Mouse (Mus musculus) liver, postnatal 0 days (tissue): ENCODE measurements around the gene Pxylp1. TPM values are rescaled to one million over a fixed set of nuclear protein-coding genes. Genes with fewer than 3 reads are reported as not detected.

ENCODE experiments used
- ATAC-seq: fragments of 200-750 bp; cut with Nextera tagmentation; 2 replicates; pipeline ENCODE4 v1.8.0; 2017; ENCODE audit warnings: mild to moderate bottlenecking, moderate library complexity
- DNase-seq: peaks from one replicate; pipeline ENCODE4 v3.0.0-alpha.2; 2016
- H3K27ac ChIP-seq: fragments of 300-500 bp; sonication (generic); 2 replicates; pipeline ENCODE4 v1.5.1; 2014; ENCODE audit warnings: antibody characterized with exemption, moderate library complexity, mild to moderate bottlenecking, low read depth
- H3K27me3 ChIP-seq: fragments of 300-500 bp; sonication (generic); 2 replicates; pipeline ENCODE4 v1.6.1; 2014; ENCODE audit warnings: low read length, control low read depth, mixed read lengths; ENCODE audit not compliant: insufficient read depth
- H3K36me3 ChIP-seq: fragments of 300-500 bp; sonication (generic); replicated peaks from 2 replicates; pipeline ENCODE4 v1.6.1; 2014; ENCODE audit warnings: mild to moderate bottlenecking, control low read depth, low read length, moderate library complexity, mixed read lengths; ENCODE audit not compliant: insufficient read depth
- H3K4me1 ChIP-seq: fragments of 300-500 bp; sonication (generic); 2 replicates; pipeline ENCODE4 v1.6.1; 2014; ENCODE audit warnings: antibody characterized with exemption, mild to moderate bottlenecking, control low read depth; ENCODE audit not compliant: insufficient read depth
- H3K4me2 ChIP-seq: fragments of 300-500 bp; sonication (generic); 2 replicates; pipeline ENCODE4 v1.6.1; 2014; ENCODE audit warnings: low read depth, mild to moderate bottlenecking, low read length, moderate library complexity, mixed read lengths
- H3K4me3 ChIP-seq: fragments of 300-500 bp; sonication (generic); 2 replicates; pipeline ENCODE4 v1.5.1; 2014; ENCODE audit warnings: low read depth, low read length
- H3K9ac ChIP-seq: fragments of 300-500 bp; sonication (generic); replicated peaks from 2 replicates; pipeline ENCODE4 v1.6.1; 2014; ENCODE audit warnings: mild to moderate bottlenecking, moderate library complexity
- H3K9me3 ChIP-seq: fragments of 300-500 bp; sonication (generic); 2 replicates; pipeline ENCODE4 v1.6.1; 2016; ENCODE audit warnings: mild to moderate bottlenecking, control low read depth, low read length, mixed read lengths
- CTCF ChIP-seq: sonication (generic); IDR thresholded peaks from 2 replicates; pipeline ENCODE4 v1.5.1; 2016; ENCODE audit warnings: antibody characterized with exemption, low read depth
- EP300 ChIP-seq: IDR thresholded peaks from 2 replicates; pipeline ENCODE4 v1.6.1; 2016; ENCODE audit warnings: antibody characterized with exemption, low read depth, mild to moderate bottlenecking
- WGBS: fragments of 180-500 bp; shearing (Covaris S2); extraction: QIAGEN DNeasy Blood & Tissue Kit; methylation state at CpG from one replicate; pipeline ENCODE4 v1.1.7; 2014; ENCODE audit not compliant: insufficient replicate concordance; 5-methylcytosine and 5-hydroxymethylcytosine counted together
- polyA plus RNA-seq: library from polyadenylated mRNA; unstranded; fragments of >200 nt; fragmentation: Nextera tagmentation; extraction: Ambion mirVana; gene quantifications from 2 replicates; pipeline ENCODE4 v1.2.1, GENCODE M21; 2015

Gene Pxylp1
- polyA plus RNA-seq, 1 experiment from 2014 or later: 5.3 TPM

- H3K9ac ChIP-seq: no peak overlapping the region
- H3K4me3 ChIP-seq: no peak overlapping the region
- ATAC-seq: no peak
- no peaks in the 10 kb centered on the region for H3K4me1 ChIP-seq
- no peak overlapping the region for H3K27ac ChIP-seq
- no peaks in the 10 kb centered on the region for H3K27me3 ChIP-seq
- H3K9me3 ChIP-seq: no peaks in the 10 kb centered on the region
- no peak for DNase-seq
- WGBS: 59% methylated on average over 6 of the region's 6 CpGs
- no peak overlapping the region for H3K4me2 ChIP-seq
- no peaks in the 10 kb centered on the region for H3K36me3 ChIP-seq
- TF ChIP-seq EP300 (no peak), CTCF (no peak)
These were observed 57.0 kb downstream of the Pxylp1 start for GRCm38 (mm10) chr9:96835374-96835921.

DNA sequence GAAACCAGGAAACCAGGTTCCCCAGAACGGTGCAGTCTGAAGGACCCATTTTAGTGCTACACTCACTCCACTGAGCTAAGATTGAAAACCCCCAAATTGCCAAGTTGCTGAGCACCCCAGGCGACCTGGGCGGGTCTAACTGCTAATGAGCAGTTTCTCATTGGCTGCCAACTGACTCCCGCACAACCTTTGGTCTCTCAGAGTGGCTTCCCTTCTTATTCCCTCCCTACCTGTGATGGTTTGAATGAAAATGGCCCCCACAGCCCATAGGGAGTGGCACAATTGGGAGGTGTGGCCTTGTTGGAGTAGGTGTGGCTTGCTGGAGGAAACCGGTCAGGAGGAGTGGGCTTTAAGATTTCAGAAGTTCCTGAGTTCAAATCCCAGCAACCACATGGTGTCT lies 58.9 kb downstream of the Pxylp1 start:
- no peaks in the 10 kb centered on the region for H3K4me1 ChIP-seq
- H3K9me3 ChIP-seq: no peaks in the 10 kb centered on the region
- no peak for TF ChIP-seq EP300
- TF ChIP-seq CTCF: no peak
- H3K36me3 ChIP-seq: no peaks in the 10 kb centered on the region; the same call in 1 of the 2 replicates
- H3K4me2 ChIP-seq: no peak overlapping the region
- DNase-seq: no peak
- no peak overlapping the region for H3K27ac ChIP-seq
- ATAC-seq: no peak
- H3K4me3 ChIP-seq: no peak overlapping the region
- WGBS: 83% methylated on average over 5 of the region's 5 CpGs
- H3K27me3 ChIP-seq: no peaks in the 10 kb centered on the region
- H3K9ac ChIP-seq: no peak overlapping the region

- H3K4me2 ChIP-seq: no peak overlapping the region
- no peaks in the 10 kb centered on the region for H3K9me3 ChIP-seq
- ATAC-seq: no peak
- 83% methylated on average over 4 of the region's 4 CpGs for WGBS
- no peaks in the 10 kb centered on the region; the same call in 1 of the 2 replicates for H3K36me3 ChIP-seq
- DNase-seq: no peak
- H3K27me3 ChIP-seq: no peaks in the 10 kb centered on the region
- no peak overlapping the region for H3K9ac ChIP-seq
- no peak overlapping the region for H3K4me3 ChIP-seq
- TF ChIP-seq CTCF (no peak), EP300 (no peak)
- no peak overlapping the region for H3K27ac ChIP-seq
- no peaks in the 10 kb centered on the region for H3K4me1 ChIP-seq
These were observed 60.0 kb downstream of the Pxylp1 start for GRCm38 (mm10) chr9:96832516-96832915.

- ATAC-seq: no peak
- Histone ChIP-seq H3K9ac (no peak overlapping the region), H3K27me3 (no peaks in the 10 kb centered on the region), H3K9me3 (no peaks in the 10 kb centered on the region), H3K4me3 (no peak overlapping the region), H3K4me2 (no peak overlapping the region), H3K27ac (no peak overlapping the region), H3K4me1 (no peaks in the 10 kb centered on the region), H3K36me3 (no peaks in the 10 kb centered on the region; the same call in 1 of the 2 replicates)
- WGBS: 80% methylated on average over 17 of the region's 17 CpGs
- TF ChIP-seq EP300 (no peak), CTCF (no peak)
- DNase-seq: no peak
These were observed 61.6 kb downstream of the Pxylp1 start for GRCm38 (mm10) chr9:96830856-96831359.

DNA sequence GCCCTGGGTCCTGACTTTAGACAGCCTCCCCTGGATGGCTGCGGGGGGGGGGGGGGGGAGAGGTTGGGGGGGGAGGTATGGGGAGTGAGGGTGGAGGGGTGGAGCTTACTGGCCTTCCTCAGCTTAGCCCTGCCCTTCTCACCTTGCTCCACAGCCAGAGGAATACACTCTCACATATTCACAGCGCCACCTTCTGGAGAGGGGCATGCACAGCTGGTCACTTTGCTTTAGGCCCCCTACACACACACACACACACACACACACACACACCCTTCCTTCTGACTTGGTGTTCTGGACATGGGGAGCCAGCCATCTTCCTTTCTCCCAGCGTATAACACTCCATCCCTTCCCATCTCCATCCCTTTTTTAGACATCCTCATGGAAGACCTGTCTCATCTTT lies 62.8 kb downstream of the Pxylp1 start:
- 87% methylated on average over 2 of the region's 3 CpGs for WGBS

GRCm38 (mm10) chr9:96828071-96828470 lies 64.4 kb downstream of the Pxylp1 start:
- 59% methylated on average over 2 of the region's 2 CpGs for WGBS
- Histone ChIP-seq H3K9ac (no peak overlapping the region), H3K9me3 (no peaks in the 10 kb centered on the region), H3K36me3 (peaks cover 5% of the 10 kb centered on the region; the same call in 1 of the 2 replicates), H3K4me2 (no peak overlapping the region), H3K4me3 (no peak overlapping the region), H3K27me3 (no peaks in the 10 kb centered on the region), H3K27ac (no peak overlapping the region), H3K4me1 (no peaks in the 10 kb centered on the region)
- TF ChIP-seq EP300 (no peak), CTCF (no peak)
- DNase-seq (no peak), ATAC-seq (no peak)

More for the DNA sequence above, 62.8 kb downstream of the Pxylp1 start:
- H3K27me3 ChIP-seq: no peaks in the 10 kb centered on the region
- no peak overlapping the region for H3K4me3 ChIP-seq
- no peak overlapping the region for H3K27ac ChIP-seq
- H3K36me3 ChIP-seq: peaks cover 2% of the 10 kb centered on the region; the same call in 1 of the 2 replicates
- no peaks in the 10 kb centered on the region for H3K4me1 ChIP-seq
- no peak overlapping the region for H3K9ac ChIP-seq
- H3K9me3 ChIP-seq: no peaks in the 10 kb centered on the region
- TF ChIP-seq CTCF (peak; percentile 17; the same call in 1 of the 2 replicates), EP300 (no peak)
- H3K4me2 ChIP-seq: no peak overlapping the region
- ATAC-seq: no peak
- DNase-seq: no peak
